Mouse (Mus musculus) retina, embryonic 14.5 days (tissue): ENCODE data around the gene Cyp4f13.

ENCODE experiments used
- DNase-seq: peaks from one replicate; pipeline ENCODE4 v3.0.0-alpha.2; 2015; ENCODE audit warnings: low spot score

Cyp4f13 gene

GRCm38 (mm10) chr17:32947215-32947914 lies at the start of gene Cyp4f13:
Cyp4f13 (minus strand) TSS chr17:32947402.
- peak; percentile 33 for DNase-seq

GRCm38 (mm10) chr17:32992699-32993474 lies 45.7 kb upstream of the Cyp4f13 start, which contains the start of gene Zfp952:
Zfp952 (plus strand) TSS chr17:32993129.
- peak; percentile 95 for DNase-seq

GRCm38 (mm10) chr17:32991965-32992698 lies 44.9 kb upstream of the Cyp4f13 start:
- no peak for DNase-seq

- no peak for DNase-seq
Observed at GRCm38 (mm10) chr17:32986301-32986700, 39.1 kb upstream of the Cyp4f13 start.

GRCm38 (mm10) chr17:32981361-32981760 lies 34.2 kb upstream of the Cyp4f13 start:
- DNase-seq: no peak

GRCm38 (mm10) chr17:32965623-32966290 lies 18.6 kb upstream of the Cyp4f13 start, which contains the start of gene Zfp472:
Zfp472 (plus strand) TSS chr17:32965814.
- DNase-seq: peak; percentile 96

GRCm38 (mm10) chr17:32965253-32965622 lies 18.0 kb upstream of the Cyp4f13 start:
- no peak for DNase-seq

- peak; percentile 85 for DNase-seq
Observed at GRCm38 (mm10) chr17:32951441-32951840, 4.2 kb upstream of the Cyp4f13 start.

GRCm38 (mm10) chr17:32951006-32951405 lies 3.8 kb upstream of the Cyp4f13 start:
- DNase-seq: no peak

GRCm38 (mm10) chr17:32950136-32950535 lies 2.9 kb upstream of the Cyp4f13 start:
- no peak for DNase-seq

- DNase-seq: no peak
Observed at GRCm38 (mm10) chr17:32946716-32947115, 486 bp downstream of the Cyp4f13 start.

- no peak for DNase-seq
Observed at GRCm38 (mm10) chr17:32944402-32945035, 2.7 kb downstream of the Cyp4f13 start.

GRCm38 (mm10) chr17:32943661-32944060 lies 3.5 kb downstream of the Cyp4f13 start:
- no peak for DNase-seq

GRCm38 (mm10) chr17:32939831-32940230 lies 7.4 kb downstream of the Cyp4f13 start:
- DNase-seq: no peak

- no peak for DNase-seq
Observed at GRCm38 (mm10) chr17:32927803-32928202, 19.4 kb downstream of the Cyp4f13 start.

- DNase-seq: peak; percentile 70
Observed at GRCm38 (mm10) chr17:32924658-32925312, 22.4 kb downstream of the Cyp4f13 start.

GRCm38 (mm10) chr17:32923681-32924080 lies 23.5 kb downstream of the Cyp4f13 start:
- DNase-seq: no peak

- no peak for DNase-seq
Observed at GRCm38 (mm10) chr17:32919123-32919522, 28.1 kb downstream of the Cyp4f13 start.

- DNase-seq: no peak
Observed at GRCm38 (mm10) chr17:32917131-32917530, 30.1 kb downstream of the Cyp4f13 start, which contains the start of gene Cyp4f14. Cyp4f14 (minus strand) TSS chr17:32917342.

- DNase-seq: no peak
Observed at GRCm38 (mm10) chr17:32916075-32916474, 31.1 kb downstream of the Cyp4f13 start.

- DNase-seq: no peak
Observed at GRCm38 (mm10) chr17:32906172-32906571, 41.0 kb downstream of the Cyp4f13 start.
